Mouse (Mus musculus): ENCODE data around the gene Kbtbd2.

DNA sequence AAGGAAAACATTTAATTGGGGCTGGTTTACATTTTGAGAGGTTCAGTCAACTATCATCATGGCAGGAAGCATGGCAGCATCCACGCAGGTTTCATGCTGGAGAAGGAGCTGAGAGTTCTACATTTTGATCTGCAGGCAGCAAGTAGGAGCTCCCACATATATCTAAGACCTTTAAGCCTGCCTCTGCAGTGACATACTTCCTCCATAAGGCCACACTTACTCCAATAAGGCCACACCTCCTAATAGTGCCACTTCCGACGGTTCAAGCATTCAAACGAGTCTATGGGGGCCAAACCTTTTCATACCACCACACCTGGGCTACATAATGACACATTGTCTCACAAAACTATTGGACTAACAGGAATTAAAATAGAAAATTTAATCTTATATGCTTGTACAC is 31.9 kb downstream of the Kbtbd2 start:
- no peak for TF ChIP-seq HCFC1 (IDR thresholded peaks at IDR 0.05; ENCODE audit: low read depth, low read length)
- no peak for TF ChIP-seq USF2 (IDR thresholded peaks at IDR 0.05; ENCODE audit: borderline replicate concordance in 1 of 2, insufficient read depth in 1 of 2, low read depth in 1 of 2, low read length in 2 of 2)
- no peak for TF ChIP-seq ZNF384 (IDR thresholded peaks at IDR 0.05; ENCODE audit: low read depth, low read length)
- no peak for TF ChIP-seq EP300 (IDR thresholded peaks at IDR 0.05; ENCODE audit: low read depth in 1 of 2, low read length in 2 of 2)
- no peak for TF ChIP-seq POLR2AphosphoS5 (IDR thresholded peaks at IDR 0.05; ENCODE audit: borderline replicate concordance, low read depth, low read length)

All from MEL (cell line).